Mouse (Mus musculus) C2C12 (cell line): ENCODE results near the gene Hapln2. TPM values are rescaled to one million over a fixed set of nuclear protein-coding genes. Genes with fewer than 3 reads are reported as not detected.
A peak's percentile ranks its signal among the peaks of the same experiment; 100 is the strongest.

Experiments
- H3K27me3 ChIP-seq: one replicate; pipeline ENCODE4 v1.6.1; 2011; ENCODE audit not compliant: control insufficient read depth, insufficient read depth, insufficient read length
- H3K36me3 ChIP-seq: one replicate; pipeline ENCODE4 v1.6.1; 2011; ENCODE audit not compliant: control insufficient read depth, insufficient read depth
- H3K4me3 ChIP-seq: one replicate; pipeline ENCODE4 v1.5.1; 2011; ENCODE audit warnings: mild to moderate bottlenecking, control low read depth; ENCODE audit not compliant: poor library complexity, insufficient read depth, severe bottlenecking
- H3K79me2 ChIP-seq: one replicate; pipeline ENCODE4 v1.6.1; 2011; ENCODE audit not compliant: control insufficient read depth, insufficient read depth
- H3K79me3 ChIP-seq: one replicate; pipeline ENCODE4 v1.6.1; 2011; ENCODE audit warnings: low read depth, control low read depth
- H3ac ChIP-seq: one replicate; pipeline ENCODE3; 2011; ENCODE audit warnings: low read depth; ENCODE audit not compliant: control insufficient read depth, insufficient read length
- CEBPB ChIP-seq: IDR thresholded peaks from one replicate; pipeline ENCODE4 v1.6.1; 2011; ENCODE audit warnings: low read depth, mild to moderate bottlenecking, control low read depth, moderate library complexity
- CTCF ChIP-seq: IDR thresholded peaks from one replicate; pipeline ENCODE4 v1.5.1; 2011; ENCODE audit not compliant: control insufficient read depth, insufficient read depth, insufficient read length
- FOSL1 ChIP-seq: IDR thresholded peaks from one replicate; pipeline ENCODE4 v1.8.0; 2011; ENCODE audit warnings: mild to moderate bottlenecking, low read length; ENCODE audit not compliant: poor library complexity, insufficient read depth, severe bottlenecking
- MAX ChIP-seq: IDR thresholded peaks from one replicate; pipeline ENCODE4 v1.6.1; 2011; ENCODE audit warnings: mild to moderate bottlenecking, control low read depth
- MYOD1 ChIP-seq: IDR thresholded peaks from one replicate; pipeline ENCODE4 v1.6.1; 2011; ENCODE audit warnings: low read depth; ENCODE audit not compliant: control insufficient read depth, insufficient read length
- MYOG ChIP-seq: IDR thresholded peaks from one replicate; pipeline ENCODE4 v1.6.1; 2011; ENCODE audit not compliant: control insufficient read depth, insufficient read length; ENCODE audit errors: extremely low read depth
- USF1 ChIP-seq: IDR thresholded peaks from one replicate; pipeline ENCODE4 v1.6.1; 2011; ENCODE audit warnings: low read depth, mild to moderate bottlenecking, control low read depth, moderate library complexity
- long read RNA-seq, 2 experiments: library from polyadenylated mRNA; unstranded; transcript quantifications; one replicate each; pipeline ENCODE4 v2.0.0; 2019 to 2020
- polyA plus RNA-seq: library from polyadenylated mRNA; unstranded; fragments of >200 nt; fragmentation: generic; extraction: Trizol; gene quantifications from one replicate; pipeline ENCODE4 v1.2.1, GENCODE M21; 2012; ENCODE audit warnings: missing spikeins

Gene Hapln2
- not detected for polyA plus RNA-seq
- long read RNA-seq, experiment 1, result 0 reads
- long read RNA-seq, experiment 2, result 0 reads

GRCm38 (mm10) chr3:88027434-88028186 lies at the start of gene Hapln2:
TSS of gene Hapln2 (minus strand) at chr3:88027583.
- Histone ChIP-seq H3K36me3 (no peaks in the 10 kb centered on the region), H3ac (no peak within 1 kb of the TSS), H3K27me3 (peaks cover 43% of the 10 kb centered on the region), H3K4me3 (no peak within 1 kb of the TSS), H3K79me2 (no peaks in the 10 kb centered on the region), H3K79me3 (no peaks in the 10 kb centered on the region)
- TF ChIP-seq MYOD1 (no peak), CTCF (no peak), MAX (no peak)

DNA sequence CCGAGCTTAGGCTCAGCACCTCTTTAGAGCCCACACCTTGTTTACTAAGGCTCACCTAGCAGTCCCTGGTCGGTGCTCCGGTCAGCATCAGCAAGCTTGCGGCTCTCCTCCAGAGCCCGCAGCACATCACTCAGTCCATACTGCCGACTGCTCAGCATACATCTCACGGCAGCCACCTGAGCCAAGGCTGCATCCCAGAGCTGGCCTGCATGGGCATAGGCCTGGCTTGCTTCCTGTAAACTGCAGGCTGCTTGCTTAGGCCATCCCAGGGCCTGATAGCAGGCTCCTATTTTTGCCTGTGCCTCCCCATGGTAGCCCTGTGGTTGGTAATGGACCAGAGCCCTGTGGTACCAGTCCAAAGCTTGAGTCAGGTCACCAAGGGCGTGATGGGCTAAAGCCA lies 47.4 kb upstream of the Hapln2 start:
- Histone ChIP-seq H3K27me3 (peaks cover 24% of the 10 kb centered on the region), H3K4me3 (no peak overlapping the region), H3K79me3 (no peaks in the 10 kb centered on the region), H3ac (no peak overlapping the region), H3K79me2 (no peaks in the 10 kb centered on the region), H3K36me3 (no peaks in the 10 kb centered on the region)
- TF ChIP-seq CEBPB (no peak), MYOG (no peak), USF1 (no peak), MYOD1 (no peak), MAX (no peak), CTCF (no peak), FOSL1 (no peak)

DNA sequence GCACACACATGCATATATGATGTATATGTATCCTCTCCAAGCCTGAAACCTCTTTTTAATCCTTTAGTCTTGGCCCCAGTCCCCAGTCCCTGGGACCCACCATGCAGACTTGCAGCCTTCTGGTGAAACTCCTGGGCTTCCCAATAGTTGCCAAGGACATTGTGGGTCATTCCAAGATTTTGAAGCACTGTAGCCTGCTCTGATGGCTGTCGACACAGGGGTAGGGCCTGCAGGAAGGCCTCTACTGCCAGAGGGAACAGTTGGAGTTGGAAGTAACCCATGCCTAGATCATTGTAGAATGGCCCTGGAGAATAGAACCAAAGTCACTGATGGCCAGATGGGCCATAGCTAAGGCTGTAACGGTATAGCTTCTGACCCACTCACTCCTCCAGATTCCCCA lies 47.0 kb upstream of the Hapln2 start:
- TF ChIP-seq CTCF (no peak), MAX (no peak), USF1 (no peak), CEBPB (no peak), MYOG (no peak), FOSL1 (no peak)
- peaks cover 24% of the 10 kb centered on the region for H3K27me3 ChIP-seq
- no peaks in the 10 kb centered on the region for H3K36me3 ChIP-seq
- no peaks in the 10 kb centered on the region for H3K79me2 ChIP-seq
- no peak overlapping the region for H3K4me3 ChIP-seq
- no peak overlapping the region for H3ac ChIP-seq
- H3K79me3 ChIP-seq, result no peaks in the 10 kb centered on the region

GRCm38 (mm10) chr3:88073631-88074030 lies 46.2 kb upstream of the Hapln2 start:
- Histone ChIP-seq H3K79me2 (no peaks in the 10 kb centered on the region), H3K36me3 (no peaks in the 10 kb centered on the region), H3ac (no peak overlapping the region), H3K27me3 (peaks cover 24% of the 10 kb centered on the region), H3K4me3 (no peak overlapping the region), H3K79me3 (no peaks in the 10 kb centered on the region)
- TF ChIP-seq MYOG (no peak), USF1 (no peak), FOSL1 (no peak), MYOD1 (no peak), MAX (no peak), CTCF (no peak), CEBPB (no peak)

GRCm38 (mm10) chr3:88071783-88072182 lies 44.4 kb upstream of the Hapln2 start:
- Histone ChIP-seq H3K4me3 (no peak overlapping the region), H3K27me3 (peaks cover 24% of the 10 kb centered on the region), H3K79me2 (no peaks in the 10 kb centered on the region), H3ac (no peak overlapping the region), H3K79me3 (no peaks in the 10 kb centered on the region), H3K36me3 (no peaks in the 10 kb centered on the region)
- TF ChIP-seq CTCF (peak; percentile 76), CEBPB (no peak)

DNA sequence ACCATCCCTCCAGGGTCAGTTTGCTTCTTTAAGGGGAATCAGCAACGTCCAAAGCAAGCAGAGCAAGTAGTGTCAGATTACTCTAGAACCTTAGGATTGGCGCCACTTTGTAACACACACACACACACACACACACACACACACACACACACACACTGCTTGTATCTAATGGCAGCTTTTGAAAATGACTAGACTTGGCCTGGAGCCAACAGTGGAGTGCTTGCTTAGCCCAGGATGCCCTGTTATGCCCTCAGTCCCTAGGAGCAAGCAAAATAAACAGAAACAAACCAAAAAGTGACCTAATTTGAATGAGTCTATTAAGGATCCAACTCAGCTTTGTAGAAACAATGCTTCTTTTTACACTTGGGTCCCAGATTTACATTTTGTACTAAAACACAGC lies 41.0 kb upstream of the Hapln2 start:
- Histone ChIP-seq H3K4me3 (no peak overlapping the region), H3K27me3 (peaks cover 6% of the 10 kb centered on the region), H3K36me3 (no peaks in the 10 kb centered on the region), H3K79me2 (no peaks in the 10 kb centered on the region), H3K79me3 (no peaks in the 10 kb centered on the region), H3ac (no peak overlapping the region)
- TF ChIP-seq USF1 (no peak), CTCF (no peak), MAX (no peak)
